ENCODE assay signal across 20 mouse cellular contexts in the genomic region with DNA sequence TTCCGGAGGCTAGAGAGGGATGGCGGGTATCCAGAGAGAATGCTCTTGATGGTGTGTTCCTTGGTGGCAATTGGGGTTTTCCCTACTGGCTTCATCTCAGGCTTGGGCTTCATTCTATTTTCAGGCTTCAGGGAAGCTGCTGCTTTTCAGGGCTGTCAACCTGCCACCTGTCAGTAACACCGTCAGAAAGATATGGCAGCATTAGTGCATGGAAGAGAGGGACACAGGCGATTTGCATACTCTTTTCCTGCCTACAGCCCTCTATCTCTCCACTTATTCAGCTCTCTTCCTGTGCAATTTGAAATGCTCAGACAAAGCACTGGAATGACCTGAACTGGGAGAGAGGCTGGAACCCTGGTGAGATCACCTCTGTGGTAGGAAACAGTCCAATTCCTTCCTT.
DNase-seq lines count a peak whose midpoint lies in the region; ATAC-seq lines count a peak whose summit lies in the region.
"Had no signal": no experiment of that assay in that cellular context is flagged by ENCODE, and none has a peak within 500 bp of the region (broad histone marks: within the 10 kb centered on the region; RNA-seq: fewer than 3 reads in every experiment).

No protein-coding gene starts in this region.

- no peak overlapping the region for H3K9ac ChIP-seq in heart, embryonic 12.5 days
- H3K9ac ChIP-seq in heart, embryonic 14.5 days (ENCODE audit: low read length), result peak overlapping the region; percentile 57; the same call in 1 of the 2 replicates
- H3K9ac ChIP-seq: embryonic facial prominence, embryonic 12.5 days; hindbrain, embryonic 14.5 days; intestine, embryonic 15.5 days; kidney, embryonic 15.5 days had no signal

- peak; percentile 56 for ATAC-seq in heart, embryonic 12.5 days (ENCODE audit: insufficient number of reproducible peaks, low FRiP score)
- peak; percentile 68 for ATAC-seq in heart, embryonic 14.5 days (ENCODE audit: insufficient number of reproducible peaks, insufficient read depth, low FRiP score, low read depth)
- ATAC-seq in CD4-positive, CD25-positive, alpha-beta regulatory T cell, adult 4 months, result no peak
- ATAC-seq: forebrain, embryonic 16.5 days; intestine, embryonic 15.5 days had no signal

- peak overlapping the region; percentile 80 for H3K27ac ChIP-seq in heart, embryonic 10.5 days
- H3K27ac ChIP-seq in heart, embryonic 12.5 days (ENCODE audit: poor library complexity, severe bottlenecking), result peak overlapping the region; percentile 84
- H3K27ac ChIP-seq in heart, embryonic 14.5 days (replicated peaks in 1 of 2; ENCODE audit: control insufficient read depth in 1 of 2, insufficient read depth in 1 of 2, low read depth in 2 of 2, low read length in 2 of 2), result peak overlapping the region; percentile 84 to 87
- H3K27ac ChIP-seq: embryonic facial prominence, embryonic 12.5 days; heart, adult 2 months; hindbrain, embryonic 10.5 days; hindbrain, embryonic 14.5 days; intestine, embryonic 15.5 days; kidney, embryonic 15.5 days had no signal

- no peak for DNase-seq in heart, embryonic 10.5 days (ENCODE audit: low spot score)
- DNase-seq in heart, postnatal 25 days (ENCODE audit: low spot score), result no peak
- DNase-seq in heart, postnatal 10 days, result peak; percentile 22 to 32
- no peak for DNase-seq in ovary, postnatal 14 days (ENCODE audit: low spot score)
- DNase-seq: adrenal gland, postnatal 10 days; cerebellum, adult 2 months; cerebellum, postnatal 10 days; gastrocnemius, postnatal 10 days; kidney, adult 18-20 months had no signal

- H3K4me3 ChIP-seq in heart, embryonic 10.5 days, result no peak overlapping the region
- H3K4me3 ChIP-seq in heart, embryonic 12.5 days, result no peak overlapping the region
- H3K4me3 ChIP-seq in heart, embryonic 14.5 days (ENCODE audit: control insufficient read depth in 1 of 2, insufficient read depth in 1 of 2, low read depth in 1 of 2, low read length in 2 of 2), result no peak overlapping the region
- H3K4me3 ChIP-seq: embryonic facial prominence, embryonic 12.5 days; heart, adult 2 months; hindbrain, embryonic 10.5 days; intestine, embryonic 15.5 days; kidney, embryonic 15.5 days had no signal

- intact Hi-C loops in heart, postnatal 25 days (cut with DNase I), result no loop called here
- intact Hi-C loops in heart, postnatal 10 days (cut with DNase I), result no loop called here

- no peaks in the 10 kb centered on the region for H3K27me3 ChIP-seq in heart, embryonic 10.5 days (ENCODE audit: insufficient read depth, poor library complexity, severe bottlenecking)
- H3K27me3 ChIP-seq in heart, embryonic 12.5 days (replicated peaks), result no peaks in the 10 kb centered on the region
- no peaks in the 10 kb centered on the region for H3K27me3 ChIP-seq in heart, embryonic 14.5 days (ENCODE audit: control insufficient read depth, insufficient read depth, low read length)
- H3K27me3 ChIP-seq: embryonic facial prominence, embryonic 12.5 days; intestine, embryonic 15.5 days had no signal

- H3K9me3 ChIP-seq in heart, embryonic 10.5 days, result no peaks in the 10 kb centered on the region
- H3K9me3 ChIP-seq in heart, embryonic 12.5 days (replicated peaks), result no peaks in the 10 kb centered on the region
- no peaks in the 10 kb centered on the region for H3K9me3 ChIP-seq in heart, embryonic 14.5 days (ENCODE audit: control insufficient read depth, low read length)
- H3K9me3 ChIP-seq: embryonic facial prominence, embryonic 12.5 days; hindbrain, embryonic 10.5 days; intestine, embryonic 15.5 days; kidney, embryonic 15.5 days had no signal

- 55% methylated on average over 4 of the region's 4 CpGs for WGBS in heart, embryonic 10.5 days
- WGBS in heart, embryonic 12.5 days, result 32% methylated on average over 4 of the region's 4 CpGs
- 18% methylated on average over 4 of the region's 4 CpGs for WGBS in heart, embryonic 14.5 days

- peaks cover 79% of the 10 kb centered on the region for H3K4me1 ChIP-seq in heart, embryonic 10.5 days
- H3K4me1 ChIP-seq in heart, embryonic 12.5 days (replicated peaks), result peaks cover 65% of the 10 kb centered on the region
- H3K4me1 ChIP-seq in heart, embryonic 14.5 days (ENCODE audit: control insufficient read depth in 2 of 2, insufficient read depth in 2 of 2, low read length in 2 of 2), result peaks cover 38 to 61% of the 10 kb centered on the region in 2 experiments
- H3K4me1 ChIP-seq: embryonic facial prominence, embryonic 12.5 days; intestine, embryonic 15.5 days had no signal

- H3K4me2 ChIP-seq in heart, embryonic 12.5 days, result peak overlapping the region; percentile 31; the same call in 1 of the 2 replicates
- peak overlapping the region; percentile 16 for H3K4me2 ChIP-seq in heart, embryonic 14.5 days (ENCODE audit: low read length)
- H3K4me2 ChIP-seq: embryonic facial prominence, embryonic 12.5 days; hindbrain, embryonic 14.5 days; intestine, embryonic 15.5 days; kidney, embryonic 15.5 days had no signal

- no peaks in the 10 kb centered on the region for H3K36me3 ChIP-seq in heart, embryonic 10.5 days
- H3K36me3 ChIP-seq in heart, embryonic 12.5 days, result peaks cover 8% of the 10 kb centered on the region; the same call in 1 of the 2 replicates
- no peaks in the 10 kb centered on the region for H3K36me3 ChIP-seq in heart, embryonic 14.5 days (ENCODE audit: control insufficient read depth, insufficient read depth, low read length)
- H3K36me3 ChIP-seq: G1E; hindbrain, embryonic 10.5 days; intestine, embryonic 15.5 days had no signal

Comparison
In these comparisons a context has a peak if more than half of its experiments do, and no peak if none do; other contexts are left out.
1. DNase-seq: peak in heart, postnatal 10 days (2 of 2); none in heart, embryonic 10.5 days (single experiment), heart, postnatal 25 days (single experiment) and ovary, postnatal 14 days (single experiment).
2. Peak in every context shown above with its lines, with median percentiles within 50 percentile points of each other: H3K27ac ChIP-seq.